9 mouse cellular contexts compared by ENCODE assay signal in genomic region chr16:43363316-43363715, GRCm38 (mm10).
A peak's percentile ranks its signal among the peaks of the same experiment; 100 is the strongest.
DNase-seq lines count a peak whose midpoint lies in the region; ATAC-seq lines count a peak whose summit lies in the region.
"Had no signal": no experiment of that assay in that cellular context is flagged by ENCODE, and none has a peak within 500 bp of the region (broad histone marks: within the 10 kb centered on the region; RNA-seq: fewer than 3 reads in every experiment).

No protein-coding gene starts in this region.

- WGBS in kidney, embryonic 16.5 days = 35% methylated on average over 6 of the region's 6 CpGs
- WGBS in embryonic facial prominence, embryonic 12.5 days = 62% methylated on average over 6 of the region's 6 CpGs
- WGBS in lung, embryonic 16.5 days = 35% methylated on average over 6 of the region's 6 CpGs

- H3K9ac ChIP-seq in kidney, embryonic 16.5 days (replicated peaks; ENCODE audit: low read length) = peak overlapping the region; percentile 26; the same call in 1 of the 2 replicates
- no peak overlapping the region for H3K9ac ChIP-seq in embryonic facial prominence, embryonic 12.5 days
- peak overlapping the region; percentile 26; the same call in 1 of the 2 replicates for H3K9ac ChIP-seq in lung, embryonic 16.5 days (ENCODE audit: low read length)
- H3K9ac ChIP-seq: hindbrain, embryonic 15.5 days had no signal

- ATAC-seq in kidney, embryonic 16.5 days (ENCODE audit: low FRiP score, low TSS enrichment) = no peak
- no peak for ATAC-seq in embryonic facial prominence, embryonic 12.5 days (ENCODE audit: insufficient number of reproducible peaks, insufficient read depth, low FRiP score, low TSS enrichment)
- peak; percentile 32; the same call in 1 of the 2 replicates for ATAC-seq in lung, embryonic 16.5 days (ENCODE audit: low read depth)

- peak overlapping the region; percentile 37 for H3K4me2 ChIP-seq in kidney, embryonic 16.5 days (replicated peaks; ENCODE audit: low read depth, low read length)
- 0 out of 2 replicates have a peak overlapping the region, but pooled peaks have one; percentile 1 for H3K4me2 ChIP-seq in embryonic facial prominence, embryonic 12.5 days (replicated peaks)
- H3K4me2 ChIP-seq in lung, embryonic 16.5 days (ENCODE audit: low read depth, low read length) = peak overlapping the region; percentile 32; the same call in 1 of the 2 replicates
- H3K4me2 ChIP-seq: hindbrain, embryonic 15.5 days had no signal

- peaks cover 51% of the 10 kb centered on the region for H3K4me1 ChIP-seq in kidney, embryonic 16.5 days (ENCODE audit: insufficient read depth, low read length)
- peaks cover 14% of the 10 kb centered on the region for H3K4me1 ChIP-seq in embryonic facial prominence, embryonic 12.5 days
- peaks cover 12% of the 10 kb centered on the region for H3K4me1 ChIP-seq in lung, embryonic 16.5 days (replicated peaks; ENCODE audit: control insufficient read depth, insufficient read depth, low read length)
- H3K4me1 ChIP-seq: hindbrain, embryonic 15.5 days had no signal

- H3K36me3 ChIP-seq in kidney, embryonic 16.5 days (ENCODE audit: insufficient read depth, low read length) = no peaks in the 10 kb centered on the region
- no peaks in the 10 kb centered on the region for H3K36me3 ChIP-seq in embryonic facial prominence, embryonic 12.5 days
- H3K36me3 ChIP-seq in lung, embryonic 16.5 days (ENCODE audit: control insufficient read depth, insufficient read depth, low read length) = no peaks in the 10 kb centered on the region
- H3K36me3 ChIP-seq: hindbrain, embryonic 15.5 days had no signal

- no peak for DNase-seq in kidney, postnatal 14 days
- DNase-seq in Muller cell, postnatal 12 days (ENCODE audit: inconsistent ontology term) = peak; percentile 69
- DNase-seq in thymus, postnatal 36 days = no peak
- no peak for DNase-seq in ovary, postnatal 36 days (ENCODE audit: low spot score)
- DNase-seq in left cerebral cortex, adult 11 months (ENCODE audit: low spot score) = no peak

- no peaks in the 10 kb centered on the region for H3K9me3 ChIP-seq in kidney, embryonic 16.5 days (ENCODE audit: low read length)
- H3K9me3 ChIP-seq in embryonic facial prominence, embryonic 12.5 days = no peaks in the 10 kb centered on the region
- no peaks in the 10 kb centered on the region for H3K9me3 ChIP-seq in lung, embryonic 16.5 days (ENCODE audit: control insufficient read depth, low read length)
- H3K9me3 ChIP-seq: hindbrain, embryonic 15.5 days had no signal

- H3K27ac ChIP-seq in kidney, embryonic 16.5 days (ENCODE audit: low read length) = peak overlapping the region; percentile 92
- H3K27ac ChIP-seq in embryonic facial prominence, embryonic 12.5 days = no peak overlapping the region
- H3K27ac ChIP-seq in lung, embryonic 16.5 days (ENCODE audit: low read length) = peak overlapping the region; percentile 63

- no peaks in the 10 kb centered on the region for H3K27me3 ChIP-seq in kidney, embryonic 16.5 days (ENCODE audit: insufficient read depth, low read length)
- no peaks in the 10 kb centered on the region for H3K27me3 ChIP-seq in embryonic facial prominence, embryonic 12.5 days
- no peaks in the 10 kb centered on the region for H3K27me3 ChIP-seq in lung, embryonic 16.5 days (ENCODE audit: control insufficient read depth, insufficient read depth, low read depth, low read length)
- H3K27me3 ChIP-seq: hindbrain, embryonic 15.5 days had no signal

- H3K4me3 ChIP-seq in kidney, embryonic 16.5 days (ENCODE audit: low read length) = peak overlapping the region; percentile 11; the same call in 1 of the 2 replicates
- H3K4me3 ChIP-seq in embryonic facial prominence, embryonic 12.5 days = no peak overlapping the region
- H3K4me3 ChIP-seq in lung, embryonic 16.5 days (ENCODE audit: low read length) = 0 out of 2 replicates have a peak overlapping the region, but pooled peaks have one; percentile 14
- H3K4me3 ChIP-seq: hindbrain, embryonic 15.5 days had no signal
